ENCODE assay signal across 8 mouse cellular contexts in genomic region chr11:120234136-120234775, GRCm38 (mm10). TPM values are rescaled to one million over a fixed set of nuclear protein-coding genes. Genes with fewer than 3 reads are reported as not detected.
DNase-seq lines count a peak whose midpoint lies in the region; ATAC-seq and TF ChIP-seq lines count a peak whose summit lies in the region.

No protein-coding gene starts in this region.

- H3K27me3 ChIP-seq in embryonic facial prominence, embryonic 10.5 days (replicated peaks; ENCODE audit: low read depth, poor library complexity, severe bottlenecking), result no peaks in the 10 kb centered on the region
- peaks cover 4% of the 10 kb centered on the region; the same call in 1 of the 2 replicates for H3K27me3 ChIP-seq in hindbrain, embryonic 10.5 days (ENCODE audit: insufficient read depth, poor library complexity, severe bottlenecking)
- H3K27me3 ChIP-seq in neural tube, embryonic 13.5 days, result no peaks in the 10 kb centered on the region

- no peak for TF ChIP-seq CTCF in layer of hippocampus, adult 2 months (conservative IDR thresholded peaks at IDR 0.05)

- DNase-seq in layer of hippocampus, adult 2 months (ENCODE audit: low spot score in 2 of 2), result no peak
- no peak for DNase-seq in layer of hippocampus, adult 18-20 months (ENCODE audit: low spot score in 2 of 2)
- peak; percentile 73 for DNase-seq in Muller cell, postnatal 12 days (ENCODE audit: inconsistent ontology term)
- peak; percentile 75 for DNase-seq in embryonic facial prominence, embryonic 10.5 days (ENCODE audit: low spot score)
- peak; percentile 86 for DNase-seq in hindbrain, embryonic 10.5 days (ENCODE audit: low spot score)
- DNase-seq in liver (peak; percentile 47), MN1 (ENCODE audit: low spot score) (no peak)

- no peak for ATAC-seq in neural tube, embryonic 13.5 days (ENCODE audit: low read depth)

- peaks cover 12% of the 10 kb centered on the region for H3K36me3 ChIP-seq in embryonic facial prominence, embryonic 10.5 days (replicated peaks)
- H3K36me3 ChIP-seq in hindbrain, embryonic 10.5 days, result peaks cover 14% of the 10 kb centered on the region
- H3K36me3 ChIP-seq in neural tube, embryonic 13.5 days, result no peaks in the 10 kb centered on the region

- under 1% methylated on average over 52 of the region's 52 CpGs for WGBS in embryonic facial prominence, embryonic 10.5 days
- under 1% methylated on average over 52 of the region's 52 CpGs for whole genome bisulfite sequencing in hindbrain, embryonic 10.5 days
- WGBS in neural tube, embryonic 13.5 days, result under 1% methylated on average over 52 of the region's 52 CpGs

- H3K27ac ChIP-seq in layer of hippocampus, adult 2 months, result peak overlapping the region; percentile 99
- peak overlapping the region; percentile 100 for H3K27ac ChIP-seq in embryonic facial prominence, embryonic 10.5 days (replicated peaks)
- peak overlapping the region; percentile 100 for H3K27ac ChIP-seq in hindbrain, embryonic 10.5 days
- peak overlapping the region; percentile 100 for H3K27ac ChIP-seq in neural tube, embryonic 13.5 days (replicated peaks)

- peak overlapping the region; percentile 100 for H3K9ac ChIP-seq in neural tube, embryonic 13.5 days

- H3K4me3 ChIP-seq in layer of hippocampus, adult 2 months, result peak overlapping the region; percentile 89
- peak overlapping the region; percentile 85 for H3K4me3 ChIP-seq in embryonic facial prominence, embryonic 10.5 days
- H3K4me3 ChIP-seq in hindbrain, embryonic 10.5 days, result peak overlapping the region; percentile 73
- H3K4me3 ChIP-seq in neural tube, embryonic 13.5 days, result peak overlapping the region; percentile 79

- H3K9me3 ChIP-seq in embryonic facial prominence, embryonic 10.5 days, result no peaks in the 10 kb centered on the region
- H3K9me3 ChIP-seq in hindbrain, embryonic 10.5 days, result no peaks in the 10 kb centered on the region
- H3K9me3 ChIP-seq in neural tube, embryonic 13.5 days, result no peaks in the 10 kb centered on the region

- H3K4me2 ChIP-seq in neural tube, embryonic 13.5 days, result peak overlapping the region; percentile 99

- H3K4me1 ChIP-seq in embryonic facial prominence, embryonic 10.5 days, result peaks cover 57% of the 10 kb centered on the region
- H3K4me1 ChIP-seq in hindbrain, embryonic 10.5 days (replicated peaks), result peaks cover 53% of the 10 kb centered on the region
- H3K4me1 ChIP-seq in neural tube, embryonic 13.5 days (replicated peaks), result peaks cover 36% of the 10 kb centered on the region

RNA-seq across cellular contexts. Expression of gene Bahcc1, which starts 1.5 kb away (rescaled TPM):
- total RNA-seq in layer of hippocampus, adult 2 months (2021), result 10 to 100 TPM; 19.9 to 20.7 TPM
- 10 to 100 TPM; 17.6 to 19.0 TPM for total RNA-seq in layer of hippocampus, adult 18-20 months (2021)
- polyA plus RNA-seq in embryonic facial prominence, embryonic 10.5 days (2016; fragmentation: Nextera tagmentation; extraction: Ambion mirVana), result 18.0 and 18.4 TPM in 2 replicates
- polyA plus RNA-seq in hindbrain, embryonic 10.5 days (2016; fragmentation: Nextera tagmentation; extraction: Ambion mirVana), result 17.0 and 18.8 TPM in 2 replicates
- 13.6 and 15.3 TPM in 2 replicates for polyA plus RNA-seq in neural tube, embryonic 13.5 days (2015; fragmentation: Nextera tagmentation; extraction: Ambion mirVana)

Comparison
In these comparisons a context has a peak if more than half of its experiments do, and no peak if none do; other contexts are left out.
1. DNase-seq: peak in Muller cell, postnatal 12 days (single experiment), embryonic facial prominence, embryonic 10.5 days (single experiment), hindbrain, embryonic 10.5 days (single experiment) and liver (single experiment); none in layer of hippocampus, adult 2 months (0 of 2), layer of hippocampus, adult 18-20 months (0 of 2) and MN1 (single experiment).
2. Peak in every context shown above with its lines, with median percentiles within 50 percentile points of each other: H3K27ac ChIP-seq and H3K4me3 ChIP-seq.